Mouse (Mus musculus) macrophage (primary cell): Measurements from ENCODE around the gene Grip1. TPM values are rescaled to one million over a fixed set of nuclear protein-coding genes. Genes with fewer than 3 reads are reported as not detected.

Source experiments
- H3K27ac ChIP-seq: fragments of 350-480 bp; formaldehyde crosslinking; 2 replicates; pipeline ENCODE4 v1.9.0; 2021
- H3K36me3 ChIP-seq: fragments of 350-480 bp; formaldehyde crosslinking; 2 replicates; pipeline ENCODE4 v1.9.0; 2021; ENCODE audit errors: inconsistent target
- H3K4me3 ChIP-seq: fragments of 350-480 bp; formaldehyde crosslinking; 2 replicates; pipeline ENCODE4 v1.9.0; 2021; ENCODE audit errors: inconsistent target
- H3K79me2 ChIP-seq: fragments of 350-480 bp; formaldehyde crosslinking; 2 replicates; pipeline ENCODE4 v1.9.0; 2021; ENCODE audit errors: inconsistent target
- WGBS: methylation state at CpG from one replicate; pipeline ENCODE4 v1.1.7; 2026; ENCODE audit warnings: inconsistent platforms; ENCODE audit not compliant: missing documents; 5-methylcytosine and 5-hydroxymethylcytosine counted together
- polyA plus RNA-seq: library from polyadenylated mRNA; stranded (reverse); fragments of 250-400 nt; gene quantifications from 3 replicates; pipeline ENCODE4 v1.2.4, GENCODE M21; 2018; ENCODE audit warnings: inconsistent platforms

Grip1 gene
- polyA plus RNA-seq, 1 experiment from 2014 or later = not detected

GRCm38 (mm10) chr10:119752361-119752798, 298.8 kb downstream of the Grip1 start:
- H3K36me3 ChIP-seq = no peaks in the 10 kb centered on the region
- 67% methylated on average over 6 of the region's 6 CpGs for WGBS
- no peak overlapping the region for H3K27ac ChIP-seq

GRCm38 (mm10) chr10:119756271-119756670, 302.6 kb downstream of the Grip1 start:
- no peak overlapping the region for H3K27ac ChIP-seq
- H3K79me2 ChIP-seq = no peaks in the 10 kb centered on the region
- H3K4me3 ChIP-seq = no peak overlapping the region
- H3K36me3 ChIP-seq = no peaks in the 10 kb centered on the region
- 89% methylated on average over 7 of the region's 7 CpGs for WGBS

More at GRCm38 (mm10) chr10:119752361-119752798, 298.8 kb downstream of the Grip1 start:
- H3K4me3 ChIP-seq = no peak overlapping the region
- no peaks in the 10 kb centered on the region for H3K79me2 ChIP-seq

GRCm38 (mm10) chr10:119757219-119757618, 303.6 kb downstream of the Grip1 start:
- 81% methylated on average over 6 of the region's 6 CpGs for WGBS
- H3K4me3 ChIP-seq = no peak overlapping the region
- no peaks in the 10 kb centered on the region for H3K79me2 ChIP-seq
- H3K27ac ChIP-seq = no peak overlapping the region
- no peaks in the 10 kb centered on the region for H3K36me3 ChIP-seq

- Histone ChIP-seq H3K36me3 (no peaks in the 10 kb centered on the region), H3K27ac (no peak overlapping the region), H3K4me3 (no peak overlapping the region), H3K79me2 (no peaks in the 10 kb centered on the region)
- WGBS = 89% methylated on average over 33 of the region's 33 CpGs
Observed at GRCm38 (mm10) chr10:119761451-119762367, 308.1 kb downstream of the Grip1 start.

GRCm38 (mm10) chr10:119778871-119779270, 325.2 kb downstream of the Grip1 start:
- H3K36me3 ChIP-seq = no peaks in the 10 kb centered on the region
- WGBS = 79% methylated on average over 5 of the region's 5 CpGs
- no peaks in the 10 kb centered on the region for H3K79me2 ChIP-seq
- no peak overlapping the region for H3K4me3 ChIP-seq
- H3K27ac ChIP-seq = no peak overlapping the region

- Histone ChIP-seq H3K4me3 (no peak overlapping the region), H3K27ac (no peak overlapping the region), H3K36me3 (no peaks in the 10 kb centered on the region), H3K79me2 (no peaks in the 10 kb centered on the region)
- 83% methylated on average over 1 of the region's 1 CpGs for WGBS
Observed at GRCm38 (mm10) chr10:119779657-119780056, 326.0 kb downstream of the Grip1 start.

- H3K36me3 ChIP-seq = no peaks in the 10 kb centered on the region
- no peaks in the 10 kb centered on the region for H3K79me2 ChIP-seq
- H3K4me3 ChIP-seq = no peak overlapping the region
- no peak overlapping the region for H3K27ac ChIP-seq
- 63% methylated on average over 1 of the region's 1 CpGs for WGBS
Observed at GRCm38 (mm10) chr10:119790507-119790906, 336.9 kb downstream of the Grip1 start.

GRCm38 (mm10) chr10:119802421-119802820, 348.8 kb downstream of the Grip1 start:
- H3K79me2 ChIP-seq = no peaks in the 10 kb centered on the region
- 74% methylated on average over 6 of the region's 6 CpGs for whole genome bisulfite sequencing
- no peaks in the 10 kb centered on the region for H3K36me3 ChIP-seq
- no peak overlapping the region for H3K4me3 ChIP-seq
- no peak overlapping the region for H3K27ac ChIP-seq

GRCm38 (mm10) chr10:119803633-119804422, 350.2 kb downstream of the Grip1 start:
- WGBS = 57% methylated on average over 13 of the region's 13 CpGs
- no peaks in the 10 kb centered on the region for H3K79me2 ChIP-seq
- H3K4me3 ChIP-seq = no peak overlapping the region
- no peak overlapping the region for H3K27ac ChIP-seq
- H3K36me3 ChIP-seq = no peaks in the 10 kb centered on the region

GRCm38 (mm10) chr10:119804423-119804814, 350.8 kb downstream of the Grip1 start:
- 83% methylated on average over 9 of the region's 9 CpGs for WGBS
- Histone ChIP-seq H3K27ac (no peak overlapping the region), H3K79me2 (no peaks in the 10 kb centered on the region), H3K4me3 (no peak overlapping the region), H3K36me3 (no peaks in the 10 kb centered on the region)

GRCm38 (mm10) chr10:119805082-119805481, 351.5 kb downstream of the Grip1 start:
- Histone ChIP-seq H3K36me3 (no peaks in the 10 kb centered on the region), H3K4me3 (no peak overlapping the region), H3K79me2 (no peaks in the 10 kb centered on the region), H3K27ac (no peak overlapping the region)
- 89% methylated on average over 7 of the region's 7 CpGs for WGBS

GRCm38 (mm10) chr10:119806151-119806550, 352.5 kb downstream of the Grip1 start:
- 78% methylated on average over 8 of the region's 8 CpGs for WGBS
- H3K36me3 ChIP-seq = no peaks in the 10 kb centered on the region
- H3K27ac ChIP-seq = no peak overlapping the region
- no peak overlapping the region for H3K4me3 ChIP-seq
- no peaks in the 10 kb centered on the region for H3K79me2 ChIP-seq

- H3K27ac ChIP-seq = no peak overlapping the region
- H3K4me3 ChIP-seq = no peak overlapping the region
- WGBS = 93% methylated on average over 5 of the region's 5 CpGs
- no peaks in the 10 kb centered on the region for H3K79me2 ChIP-seq
- no peaks in the 10 kb centered on the region for H3K36me3 ChIP-seq
Observed at GRCm38 (mm10) chr10:119808384-119808783, 354.8 kb downstream of the Grip1 start.

GRCm38 (mm10) chr10:119814087-119814486, 360.5 kb downstream of the Grip1 start:
- no peaks in the 10 kb centered on the region for H3K36me3 ChIP-seq
- H3K4me3 ChIP-seq = no peak overlapping the region
- 88% methylated on average over 4 of the region's 4 CpGs for WGBS
- H3K27ac ChIP-seq = no peak overlapping the region
- H3K79me2 ChIP-seq = no peaks in the 10 kb centered on the region

- Histone ChIP-seq H3K27ac (no peak overlapping the region), H3K36me3 (no peaks in the 10 kb centered on the region), H3K79me2 (no peaks in the 10 kb centered on the region), H3K4me3 (no peak overlapping the region)
- 90% methylated on average over 5 of the region's 5 CpGs for WGBS
Observed at GRCm38 (mm10) chr10:119816001-119816400, 362.4 kb downstream of the Grip1 start.
